8 mouse cellular contexts compared by ENCODE assay signal in the genomic region with DNA sequence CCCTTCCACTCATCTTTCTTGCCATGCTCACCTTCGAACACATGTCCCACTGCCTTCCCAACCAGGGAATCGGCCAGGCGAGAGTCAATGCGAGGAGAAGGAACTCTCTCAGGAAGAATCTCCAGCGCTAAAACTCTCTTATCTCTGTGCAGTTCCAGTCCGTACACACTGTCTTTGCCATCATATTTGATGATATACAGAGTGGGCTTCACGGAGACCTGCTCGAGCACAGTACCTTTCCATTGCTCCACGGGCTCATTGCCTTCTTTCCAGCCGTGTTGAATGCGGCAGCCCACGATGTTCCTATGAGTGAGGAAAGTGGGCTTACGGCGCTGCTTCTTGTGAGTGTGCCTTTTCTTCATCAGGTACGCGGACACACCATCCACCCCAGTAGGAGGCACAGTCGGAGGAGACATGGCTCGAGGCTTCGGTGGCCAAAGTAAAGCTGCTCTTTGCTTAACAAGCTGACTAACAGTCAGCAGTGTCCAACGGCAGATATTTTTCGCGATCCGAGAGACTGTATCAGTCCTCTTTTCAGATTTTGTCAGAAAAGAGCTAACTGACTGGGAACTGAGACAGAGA. TPM values are rescaled to one million over a fixed set of nuclear protein-coding genes. Genes with fewer than 3 reads are reported as not detected.
DNase-seq lines count a peak whose midpoint lies in the region; ATAC-seq and TF ChIP-seq lines count a peak whose summit lies in the region.

No protein-coding gene starts in this region.

- peak; percentile 50 for ATAC-seq in forebrain, postnatal 0 days
- ATAC-seq in midbrain, embryonic 13.5 days, result peak; percentile 72

- H3K4me2 ChIP-seq in forebrain, postnatal 0 days (ENCODE audit: low read depth), result peak overlapping the region; percentile 57
- peak overlapping the region; percentile 65 for H3K4me2 ChIP-seq in midbrain, embryonic 13.5 days (replicated peaks)

- 31% methylated on average over 23 of the region's 23 CpGs for WGBS in forebrain, postnatal 0 days
- WGBS in midbrain, embryonic 13.5 days, result 24% methylated on average over 23 of the region's 23 CpGs

- no peak for TF ChIP-seq CTCF in forebrain, postnatal 0 days (IDR thresholded peaks at IDR 0.05; ENCODE audit: low read depth)

- DNase-seq in cerebellum, adult 8-10 months, result peak; percentile 14
- no peak for DNase-seq in cerebellum, postnatal 4 days (ENCODE audit: low spot score in 2 of 2)
- peak; percentile 27 for DNase-seq in right cerebral cortex, postnatal 25 days
- no peak for DNase-seq in right cerebral cortex, postnatal 36 days (ENCODE audit: low spot score in 2 of 2)
- DNase-seq in forebrain, postnatal 0 days, result no peak
- DNase-seq in kidney, postnatal 10 days, result peak; percentile 23
- no peak for DNase-seq in spleen, postnatal 36 days (ENCODE audit: low spot score in 2 of 2)

- H3K27me3 ChIP-seq in forebrain, postnatal 0 days (ENCODE audit: insufficient read depth, low read length), result no peaks in the 10 kb centered on the region
- no peaks in the 10 kb centered on the region for H3K27me3 ChIP-seq in midbrain, embryonic 13.5 days

- H3K4me3 ChIP-seq in forebrain, postnatal 0 days (ENCODE audit: low read depth, low read length), result peak overlapping the region; percentile 49
- peak overlapping the region; percentile 53 for H3K4me3 ChIP-seq in midbrain, embryonic 13.5 days (replicated peaks)

- H3K4me1 ChIP-seq in forebrain, postnatal 0 days (ENCODE audit: insufficient read depth), result no peaks in the 10 kb centered on the region
- peaks cover 4% of the 10 kb centered on the region; the same call in 1 of the 2 replicates for H3K4me1 ChIP-seq in midbrain, embryonic 13.5 days (replicated peaks)

- peak overlapping the region; percentile 82 for H3K27ac ChIP-seq in forebrain, postnatal 0 days (ENCODE audit: low read depth, low read length)
- peak overlapping the region; percentile 89 for H3K27ac ChIP-seq in midbrain, embryonic 13.5 days

- peak overlapping the region; percentile 59 for H3K9ac ChIP-seq in forebrain, postnatal 0 days
- H3K9ac ChIP-seq in midbrain, embryonic 13.5 days (replicated peaks), result peak overlapping the region; percentile 67

- H3K9me3 ChIP-seq in forebrain, postnatal 0 days (ENCODE audit: low read length), result no peaks in the 10 kb centered on the region
- no peaks in the 10 kb centered on the region for H3K9me3 ChIP-seq in midbrain, embryonic 13.5 days

- no peaks in the 10 kb centered on the region for H3K36me3 ChIP-seq in forebrain, postnatal 0 days (ENCODE audit: insufficient read depth)
- H3K36me3 ChIP-seq in midbrain, embryonic 13.5 days, result no peaks in the 10 kb centered on the region

RNA-seq across cellular contexts. Expression of a gene that starts 0.6 kb away (rescaled TPM):
- total RNA-seq in forebrain, postnatal 0 days (2014; rRNA removed), result 3.7 and 4.6 TPM in 2 replicates
- 2.4 and 2.6 TPM in 2 replicates for polyA plus RNA-seq in forebrain, postnatal 0 days (2015; fragmentation: Nextera tagmentation; extraction: Ambion mirVana)
- polyA plus RNA-seq in midbrain, embryonic 13.5 days (2015; fragmentation: Nextera tagmentation; extraction: Ambion mirVana), result 3.1 and 4.5 TPM in 2 replicates

Comparison
In these comparisons a context has a peak if more than half of its experiments do, and no peak if none do; other contexts are left out.
1. DNase-seq: peak in cerebellum, adult 8-10 months (single experiment), right cerebral cortex, postnatal 25 days (single experiment) and kidney, postnatal 10 days (single experiment); none in cerebellum, postnatal 4 days (0 of 2), right cerebral cortex, postnatal 36 days (0 of 2), forebrain, postnatal 0 days (single experiment) and spleen, postnatal 36 days (0 of 2).